Mouse (Mus musculus) cerebellum, postnatal 14 days (tissue): ENCODE data around the gene Wfikkn1.

Experiments used
- DNase-seq, 2 experiments: peaks; one replicate each; pipeline ENCODE4 v3.0.0; 2021; ENCODE audit warnings: mixed read lengths in 2 of 2

Gene Wfikkn1

GRCm38 (mm10) chr17:25836397-25837075 is 44.1 kb downstream of the Wfikkn1 start:
- DNase-seq = peak in 1 of 2 experiments; percentile 61

DNA sequence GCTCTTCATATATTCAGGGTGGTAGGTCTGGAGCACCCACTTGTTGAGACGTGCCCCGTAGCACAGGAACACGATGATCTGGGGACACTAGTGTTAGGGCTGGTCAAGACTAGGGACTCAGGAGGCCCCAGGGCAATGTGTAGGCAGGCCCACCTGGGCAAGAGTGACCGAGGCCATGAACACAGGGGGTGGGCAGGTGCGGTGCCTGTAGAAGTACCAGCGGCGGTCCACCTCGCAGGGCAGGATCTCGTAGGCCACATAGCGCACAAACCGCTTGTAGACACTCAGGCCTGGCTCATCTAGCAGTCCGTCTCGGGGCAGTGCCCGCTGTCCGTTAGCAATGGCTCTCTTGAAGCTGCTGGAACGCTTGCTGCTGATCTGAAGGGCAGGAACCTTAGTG is 44.8 kb downstream of the Wfikkn1 start:
- no peak for DNase-seq

DNA sequence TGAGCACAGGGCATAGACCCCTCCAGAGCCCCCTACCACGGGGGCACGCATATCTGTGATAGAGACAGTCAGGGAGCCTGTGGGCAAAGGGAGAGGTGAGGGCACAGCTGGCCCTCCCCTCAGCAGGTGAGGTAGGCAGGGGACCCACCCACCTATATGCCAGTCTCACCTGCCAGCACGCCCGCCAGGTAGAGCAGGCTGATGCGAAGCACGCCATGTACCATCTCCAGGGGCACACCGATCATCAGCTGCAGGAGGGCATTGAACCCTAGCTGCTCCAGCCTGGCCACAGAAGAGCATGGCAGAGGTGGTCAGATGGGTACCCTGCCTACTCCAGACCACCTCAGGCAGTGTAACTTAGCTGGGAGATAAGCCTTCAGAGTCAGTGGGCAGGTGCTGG is 45.4 kb downstream of the Wfikkn1 start:
- DNase-seq = no peak

GRCm38 (mm10) chr17:25834595-25835222 is 45.9 kb downstream of the Wfikkn1 start:
- no peak for DNase-seq

- no peak for DNase-seq
Measured at GRCm38 (mm10) chr17:25833961-25834594, 46.6 kb downstream of the Wfikkn1 start.

- peak; percentile 92 to 94 for DNase-seq
Measured at GRCm38 (mm10) chr17:25833291-25833663, 47.4 kb downstream of the Wfikkn1 start, which contains the start of gene Stub1. Gene Stub1 (minus strand): TSS chr17:25833404.

DNA sequence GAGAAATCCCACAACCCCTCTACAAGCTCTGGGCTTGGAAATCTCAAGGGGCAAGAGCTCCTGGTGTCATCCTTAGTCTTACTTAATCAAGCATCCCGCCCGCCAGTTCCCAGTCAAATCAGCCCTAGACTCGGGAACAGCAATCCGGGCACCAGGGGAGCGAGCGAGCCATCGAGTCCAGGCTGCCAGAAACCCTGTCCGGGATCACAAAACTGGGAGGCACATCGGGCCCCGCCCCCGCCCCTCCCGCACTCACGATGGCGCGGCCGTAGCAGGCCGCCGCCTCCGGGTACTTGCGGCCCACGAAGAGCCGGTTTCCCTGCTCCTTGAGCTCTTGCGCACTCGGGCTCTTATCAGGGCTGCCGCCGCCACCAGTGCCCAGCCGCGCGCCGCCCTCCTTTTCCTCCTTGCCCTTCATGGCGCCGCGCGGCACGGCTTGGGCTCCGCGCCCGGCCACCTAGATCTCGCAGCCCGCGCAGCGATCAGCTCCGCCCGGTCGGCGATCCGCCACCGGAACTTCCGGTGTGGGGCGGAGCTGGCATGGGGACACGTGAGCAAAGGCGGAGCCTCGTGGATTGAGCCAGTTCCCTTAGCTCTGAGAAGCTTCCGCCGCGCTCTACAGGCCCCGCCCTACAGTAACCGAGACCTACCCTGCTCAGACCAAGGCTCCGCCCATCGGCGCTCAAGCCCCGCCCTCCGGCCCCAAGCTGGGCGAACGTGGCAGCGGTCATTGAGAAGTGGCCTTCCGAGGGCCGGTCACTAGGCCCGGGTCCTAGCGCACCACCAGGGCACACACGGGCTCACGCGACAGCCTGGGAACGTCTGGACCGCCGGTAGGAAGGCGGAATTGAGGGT is 48.0 kb downstream of the Wfikkn1 start:
- peak; percentile 99 to 100 for DNase-seq

DNA sequence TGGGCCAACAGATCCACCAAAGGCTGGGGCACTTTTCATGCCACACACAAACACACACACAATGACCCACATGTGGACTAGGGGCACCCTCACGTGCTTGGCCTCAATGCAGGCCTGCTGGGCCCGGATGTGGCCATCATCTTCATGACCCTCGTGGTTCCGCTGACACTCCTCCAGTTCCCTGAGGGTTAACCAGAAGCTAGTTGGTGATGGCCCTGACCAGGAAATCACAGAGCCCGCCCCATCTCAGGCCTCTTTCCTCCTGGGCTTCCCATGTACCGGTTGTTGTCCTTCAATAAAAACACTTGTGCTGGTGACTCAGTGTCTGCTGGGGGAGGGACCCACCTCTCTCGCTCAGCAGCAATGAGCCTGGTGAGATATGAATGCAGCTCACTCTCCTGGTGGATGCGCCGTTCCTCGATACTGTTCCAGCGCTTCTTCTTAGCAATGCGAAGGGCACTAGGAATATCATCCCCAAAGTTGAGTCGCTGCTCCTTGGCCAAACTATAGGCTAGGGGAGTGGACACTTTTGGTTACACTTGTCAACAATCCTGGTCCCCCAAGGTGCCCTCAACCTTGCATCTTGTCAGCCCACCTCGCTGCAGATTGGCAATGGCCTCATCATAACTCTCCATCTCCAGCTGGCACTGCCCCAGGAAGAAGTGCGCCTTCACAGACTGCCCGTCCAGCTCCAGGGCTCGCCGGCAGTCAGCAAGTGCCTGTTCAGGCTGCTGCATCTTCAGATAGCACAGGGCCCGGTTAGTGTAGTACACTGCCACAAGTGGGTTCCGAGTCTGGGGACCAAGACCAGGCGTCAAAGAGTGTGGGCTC is 49.0 kb downstream of the Wfikkn1 start:
- DNase-seq = peak; percentile 67 to 77

GRCm38 (mm10) chr17:25830806-25831431 is 49.7 kb downstream of the Wfikkn1 start:
- DNase-seq = no peak

- DNase-seq = no peak
Measured at GRCm38 (mm10) chr17:25830200-25830753, 50.4 kb downstream of the Wfikkn1 start.

DNA sequence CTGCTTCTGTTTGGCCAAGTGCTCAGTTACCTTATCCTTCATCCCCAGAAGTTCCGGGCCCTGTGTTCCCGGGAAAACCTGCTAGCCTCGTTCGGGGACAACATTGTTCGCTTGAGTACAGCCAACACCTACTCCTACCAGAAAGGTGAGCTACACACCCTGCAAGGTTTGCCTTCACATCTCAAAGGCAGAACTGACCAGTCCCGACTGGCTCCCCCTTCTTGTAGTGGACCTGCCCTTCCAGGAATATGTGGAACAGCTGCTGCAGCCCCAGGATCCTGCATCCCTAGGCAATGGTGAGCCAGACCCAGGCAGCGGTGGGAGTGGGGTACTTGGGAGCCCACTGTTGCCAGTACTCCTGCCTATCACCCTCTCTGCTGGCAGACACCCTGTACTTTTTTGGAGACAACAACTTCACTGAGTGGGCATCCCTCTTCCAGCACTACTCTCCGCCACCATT is 51.1 kb downstream of the Wfikkn1 start:
- no peak for DNase-seq

DNA sequence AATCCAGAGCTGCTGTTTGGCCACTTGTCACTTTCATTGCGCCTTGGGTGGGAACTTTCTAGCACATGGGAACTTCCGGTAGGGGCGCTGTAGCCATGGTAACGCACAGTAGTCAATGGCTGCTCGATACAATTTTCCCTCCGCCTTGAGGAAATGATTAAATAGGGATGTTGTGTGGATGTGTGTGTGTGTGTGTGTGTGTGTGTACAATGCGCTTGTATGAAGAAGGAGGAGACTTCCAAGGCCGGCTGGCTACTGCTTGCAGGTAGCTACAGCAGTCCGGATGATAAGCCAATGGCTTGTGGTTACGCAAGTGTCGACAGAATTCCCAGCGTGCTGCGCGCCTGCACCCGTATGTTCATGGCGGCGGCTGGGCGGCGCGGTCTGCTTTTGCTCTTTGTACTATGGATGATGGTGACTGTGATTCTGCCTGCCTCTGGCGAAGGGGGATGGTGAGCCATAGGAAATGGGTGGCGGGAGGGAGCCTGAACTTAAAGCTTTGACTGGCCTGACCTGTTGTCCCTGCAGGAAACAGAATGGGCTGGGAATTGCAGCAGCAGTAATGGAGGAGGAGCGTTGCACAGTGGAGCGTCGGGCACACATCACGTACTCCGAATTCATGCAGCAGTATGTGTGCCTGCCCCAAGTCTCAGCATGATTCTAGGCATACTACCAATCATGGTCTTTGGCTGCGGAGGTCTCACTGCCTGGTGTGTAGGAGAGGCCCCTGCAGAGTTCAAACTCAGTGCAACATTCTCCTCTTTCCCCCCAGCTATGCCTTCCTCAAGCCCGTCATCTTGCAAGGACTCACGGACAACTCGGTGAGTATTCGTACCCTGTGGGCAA is 51.7 kb downstream of the Wfikkn1 start, which contains the start of gene Jmjd8:
Gene Jmjd8 (plus strand): TSS at position 156 of the 846 bp plus-strand sequence.
- DNase-seq = peak; percentile 83 to 87

DNA sequence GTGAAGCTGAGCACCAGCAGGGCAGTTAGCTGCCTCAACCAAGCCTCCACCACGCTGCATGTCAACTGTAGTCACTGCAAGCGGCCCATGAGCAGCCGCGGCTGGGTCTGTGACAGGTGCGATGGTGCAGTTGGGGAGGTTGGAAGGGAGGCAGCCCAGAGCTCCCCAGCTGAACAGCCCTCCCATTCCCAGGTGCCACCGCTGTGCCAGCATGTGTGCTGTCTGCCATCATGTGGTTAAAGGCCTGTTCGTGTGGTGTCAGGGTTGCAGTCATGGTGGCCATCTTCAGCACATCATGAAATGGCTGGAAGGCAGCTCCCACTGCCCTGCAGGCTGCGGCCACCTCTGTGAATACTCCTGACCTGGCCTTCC is 52.4 kb downstream of the Wfikkn1 start:
- DNase-seq = no peak
